Mouse (Mus musculus) embryo, embryonic 11 days (tissue): Measurements from ENCODE around the gene Gata5.
A peak's percentile ranks its signal among the peaks of the same experiment; 100 is the strongest.

Experiments used
- DNase-seq: peaks from one replicate; pipeline ENCODE4 v3.0.0-alpha.2; 2015

The Gata5 gene

GRCm38 (mm10) chr2:180306423-180307168, 27.9 kb downstream of the Gata5 start:
- no peak for DNase-seq

- DNase-seq, result no peak
Measured at GRCm38 (mm10) chr2:180306009-180306408, 28.5 kb downstream of the Gata5 start.

GRCm38 (mm10) chr2:180305490-180305889, 29.0 kb downstream of the Gata5 start:
- no peak for DNase-seq

- no peak for DNase-seq
Measured at GRCm38 (mm10) chr2:180304554-180304953, 29.9 kb downstream of the Gata5 start.

- DNase-seq, result no peak
Measured at GRCm38 (mm10) chr2:180303468-180303867, 31.0 kb downstream of the Gata5 start.

- DNase-seq, result no peak
Measured at GRCm38 (mm10) chr2:180302201-180302600, 32.3 kb downstream of the Gata5 start.

GRCm38 (mm10) chr2:180300771-180301170, 33.7 kb downstream of the Gata5 start:
- DNase-seq, result no peak

- no peak for DNase-seq
Measured at GRCm38 (mm10) chr2:180300252-180300651, 34.2 kb downstream of the Gata5 start.

GRCm38 (mm10) chr2:180292906-180293305, 41.6 kb downstream of the Gata5 start:
- no peak for DNase-seq

- DNase-seq, result no peak
Measured at GRCm38 (mm10) chr2:180292026-180292425, 42.5 kb downstream of the Gata5 start.

GRCm38 (mm10) chr2:180291566-180291965, 42.9 kb downstream of the Gata5 start:
- no peak for DNase-seq

GRCm38 (mm10) chr2:180290503-180290902, 44.0 kb downstream of the Gata5 start:
- DNase-seq, result no peak

GRCm38 (mm10) chr2:180289440-180290108, 44.9 kb downstream of the Gata5 start, which contains the start of gene Rbbp8nl:
Gene Rbbp8nl, minus strand, starts transcription at chr2:180289879.
- DNase-seq, result peak; percentile 36

- DNase-seq, result peak; percentile 32
Measured at GRCm38 (mm10) chr2:180288966-180289365, 45.5 kb downstream of the Gata5 start.

- DNase-seq, result no peak
Measured at GRCm38 (mm10) chr2:180279321-180279720, 55.2 kb downstream of the Gata5 start.

GRCm38 (mm10) chr2:180277773-180278320, 56.7 kb downstream of the Gata5 start:
- DNase-seq, result no peak

- no peak for DNase-seq
Measured at GRCm38 (mm10) chr2:180276851-180277259, 57.6 kb downstream of the Gata5 start.

GRCm38 (mm10) chr2:180276385-180276784, 58.1 kb downstream of the Gata5 start:
- DNase-seq, result no peak

GRCm38 (mm10) chr2:180275836-180276235, 58.7 kb downstream of the Gata5 start:
- DNase-seq, result peak; percentile 90
